Mouse (Mus musculus) CH12.LX (cell line): ENCODE results near the gene Dntt. TPM values are rescaled to one million over a fixed set of nuclear protein-coding genes. Genes with fewer than 3 reads are reported as not detected.

Experiments
- DNase-seq: peaks from one replicate; pipeline ENCODE4 v3.0.0-alpha.2; 2013; ENCODE audit errors: extremely low read depth
- H3K27ac ChIP-seq: 2 replicates; pipeline ENCODE4 v1.5.1; 2012; ENCODE audit warnings: low read depth, mild to moderate bottlenecking, control low read depth, moderate library complexity; ENCODE audit not compliant: insufficient read depth
- H3K27me3 ChIP-seq: replicated peaks from 2 replicates; pipeline ENCODE3; 2012; ENCODE audit warnings: inconsistent platforms
- H3K36me3 ChIP-seq, 2 experiments: replicated peaks in 1 of 2; 2 replicates each; pipeline versions ENCODE3 to v1.6.1; 2012; ENCODE audit warnings: inconsistent platforms in 1 of 2, low read length in 1 of 2, mild to moderate bottlenecking in 1 of 2, mixed read lengths in 1 of 2, moderate library complexity in 1 of 2; ENCODE audit not compliant: control insufficient read depth in 1 of 2, insufficient read depth in 1 of 2
- H3K4me1 ChIP-seq, 2 experiments: 2 replicates each; pipeline ENCODE4 v1.6.1; 2012; ENCODE audit warnings: inconsistent platforms in 1 of 2, moderate library complexity in 1 of 2; ENCODE audit not compliant: insufficient read depth in 2 of 2, control insufficient read depth in 1 of 2
- H3K4me2 ChIP-seq: 2 replicates; pipeline ENCODE4 v1.6.1; 2012; ENCODE audit warnings: low read depth, mild to moderate bottlenecking, control low read depth; ENCODE audit not compliant: poor library complexity, insufficient read depth, severe bottlenecking
- H3K4me3 ChIP-seq, 3 experiments: fragments of 150-350 bp in 1 of 3; sonication (generic) in 1 of 3; replicated peaks in 1 of 3; 2 replicates each; pipeline versions ENCODE3 to v1.5.1; 2011 to 2012; ENCODE audit warnings: low read depth in 2 of 3, low read length in 2 of 3, mild to moderate bottlenecking in 2 of 3, moderate library complexity in 2 of 3, control low read depth in 1 of 3, improper control_type of control experiment in 1 of 3, inconsistent platforms in 1 of 3, mixed read lengths in 1 of 3; ENCODE audit not compliant: poor library complexity in 1 of 3
- H3K79me2 ChIP-seq: replicated peaks from 2 replicates; pipeline ENCODE4 v1.6.1; 2012; ENCODE audit warnings: mild to moderate bottlenecking, moderate library complexity; ENCODE audit not compliant: control insufficient read depth, poor library complexity, insufficient read depth, severe bottlenecking; ENCODE audit errors: extremely low read depth
- H3K9ac ChIP-seq: 2 replicates; pipeline ENCODE4 v1.6.1; 2012; ENCODE audit warnings: low read depth, mild to moderate bottlenecking, control low read depth, moderate library complexity; ENCODE audit not compliant: insufficient read depth
- H3K9me3 ChIP-seq: replicated peaks from 2 replicates; pipeline ENCODE3; 2012; ENCODE audit warnings: low read length, inconsistent platforms, mixed read lengths
- BHLHE40 ChIP-seq: IDR thresholded peaks from 2 replicates; pipeline ENCODE4 v1.6.1; 2011; ENCODE audit warnings: mild to moderate bottlenecking, low read depth, low read length, improper control_type of control experiment
- CHD1 ChIP-seq: IDR thresholded peaks from 2 replicates; pipeline ENCODE4 v1.6.1; 2012; ENCODE audit warnings: low read depth, low read length, improper control_type of control experiment, inconsistent platforms
- CHD2 ChIP-seq: IDR thresholded peaks from 2 replicates; pipeline ENCODE4 v1.6.1; 2011; ENCODE audit warnings: low read length, improper control_type of control experiment
- CTCF ChIP-seq, 2 experiments: IDR thresholded peaks in 1 of 2; conservative IDR thresholded peaks in 1 of 2; 2 replicates each; pipeline ENCODE4 v1.5.1; 2011 to 2012; ENCODE audit warnings: low read depth in 2 of 2, low read length in 2 of 2, improper control_type of control experiment in 1 of 2, inconsistent platforms in 1 of 2, mild to moderate bottlenecking in 1 of 2, moderate library complexity in 1 of 2
- E2F4 ChIP-seq: IDR thresholded peaks from 2 replicates; pipeline ENCODE4 v1.6.1; 2011; ENCODE audit warnings: low read depth, low read length, improper control_type of control experiment; ENCODE audit not compliant: insufficient replicate concordance
- EP300 ChIP-seq: IDR thresholded peaks from 2 replicates; pipeline ENCODE4 v1.6.1; 2011; ENCODE audit warnings: low read length, improper control_type of control experiment
- ETS1 ChIP-seq: conservative IDR thresholded peaks from 2 replicates; pipeline ENCODE4 v1.6.1; 2012; ENCODE audit warnings: low read depth, mild to moderate bottlenecking, inconsistent platforms, low read length, improper control_type of control experiment, moderate library complexity
- GABPA ChIP-seq: IDR thresholded peaks from 2 replicates; pipeline ENCODE4 v1.6.1; 2012; ENCODE audit warnings: low read depth, low read length, improper control_type of control experiment, inconsistent platforms; ENCODE audit not compliant: insufficient replicate concordance
- JUN ChIP-seq: IDR thresholded peaks from 2 replicates; pipeline ENCODE4 v1.6.1; 2011; ENCODE audit warnings: low read depth, mild to moderate bottlenecking, low read length, improper control_type of control experiment, moderate library complexity; ENCODE audit not compliant: insufficient read depth
- MAFK ChIP-seq: IDR thresholded peaks from 2 replicates; pipeline ENCODE4 v1.6.1; 2011; ENCODE audit warnings: low read length, improper control_type of control experiment; ENCODE audit not compliant: insufficient replicate concordance
- MAZ ChIP-seq: IDR thresholded peaks from 2 replicates; pipeline ENCODE4 v1.6.1; 2012; ENCODE audit warnings: low read depth, mild to moderate bottlenecking, inconsistent platforms, low read length, improper control_type of control experiment, moderate library complexity
- MEF2A ChIP-seq: IDR thresholded peaks from 2 replicates; pipeline ENCODE4 v1.6.1; 2014; ENCODE audit warnings: low read depth, mild to moderate bottlenecking, inconsistent platforms, low read length, improper control_type of control experiment, borderline replicate concordance
- MXI1 ChIP-seq: IDR thresholded peaks from 2 replicates; pipeline ENCODE4 v1.6.1; 2011; ENCODE audit warnings: mild to moderate bottlenecking, low read depth, low read length, improper control_type of control experiment
- POLR2A ChIP-seq: IDR thresholded peaks from 2 replicates; pipeline ENCODE4 v1.6.1; 2011; ENCODE audit warnings: low read depth, mild to moderate bottlenecking, improper control_type of control experiment, low read length
- TCF12 ChIP-seq: IDR thresholded peaks from 2 replicates; pipeline ENCODE4 v1.6.1; 2014; ENCODE audit warnings: low read depth, mild to moderate bottlenecking, inconsistent platforms, low read length, improper control_type of control experiment
- USF2 ChIP-seq: conservative IDR thresholded peaks from 2 replicates; pipeline ENCODE4 v1.6.1; 2011; ENCODE audit warnings: low read depth, low read length, improper control_type of control experiment
- ZC3H11A ChIP-seq: IDR thresholded peaks from 2 replicates; pipeline ENCODE4 v1.6.1; 2012; ENCODE audit warnings: low read depth, mild to moderate bottlenecking, inconsistent platforms, low read length, improper control_type of control experiment
- ZNF384 ChIP-seq: IDR thresholded peaks from 2 replicates; pipeline ENCODE4 v1.6.1; 2012; ENCODE audit warnings: low read depth, low read length, improper control_type of control experiment, inconsistent platforms
- dilution Hi-C: fragments of 300-500 bp; cut with MboI; formaldehyde crosslinking; loops from 2 replicates; pipeline ENCODE4 v1.14.3; 2020; ENCODE audit warnings: low sequenced_read_pairs; ENCODE audit not compliant: extremely low pct_unique_long_range_greater_than_20kb, extremely low pct_ligation_motif_present
- in situ Hi-C: fragments of 300-500 bp; cut with MboI; formaldehyde crosslinking; loops from 3 replicates; pipeline ENCODE4 v1.14.3; 2019; ENCODE audit warnings: low sequenced_read_pairs, low pct_ligation_motif_present, low pct_unique_long_range_greater_than_20kb, mixed read lengths
- polyA plus RNA-seq: library from polyadenylated mRNA; unstranded; fragments of >175 nt; gene quantifications from 2 replicates; pipeline ENCODE4 v1.2.1, GENCODE M21; 2012; ENCODE audit warnings: low read depth; ENCODE audit not compliant: insufficient read length
- total RNA-seq, 2 experiments: library from RNA; depleted of rRNA; stranded (reverse); fragments of 300-350 nt in 1 of 2; fragments of >200 nt in 1 of 2; gene quantifications; 2 replicates each; pipeline ENCODE4 v1.2.3; 2012 to 2014

Dntt gene
- total and polyA plus RNA-seq, 3 experiments, result 0.13 TPM; not detected in 2

- TF ChIP-seq EP300 (no peak), MEF2A (no peak)
- TF ChIP-seq, all 38 proteins: peak for 3
Measured at GRCm38 (mm10) chr19:41104922-41105321, 75.8 kb downstream of the Dntt start (continued).

GRCm38 (mm10) chr19:41107530-41107929 is 78.5 kb downstream of the Dntt start:
- in situ Hi-C loops, result no loop called here

GRCm38 (mm10) chr19:41108666-41109065 is 79.6 kb downstream of the Dntt start:
- peaks cover 14% of the 10 kb centered on the region for H3K27me3 ChIP-seq
- in situ Hi-C loops, result no loop called here
- H3K9ac ChIP-seq, result no peak overlapping the region
- no peak overlapping the region for H3K4me2 ChIP-seq
- no peak overlapping the region for H3K27ac ChIP-seq
- H3K4me1 ChIP-seq, result peaks cover 0 to 6% of the 10 kb centered on the region in 2 experiments; a peak in 1 of 4 replicates
- H3K9me3 ChIP-seq, result no peaks in the 10 kb centered on the region
- no peak overlapping the region for H3K4me3 ChIP-seq
- H3K79me2 ChIP-seq, result no peaks in the 10 kb centered on the region
- TF ChIP-seq GABPA, result no peak
- dilution Hi-C loops, result no loop called here
- no peaks in the 10 kb centered on the region for H3K36me3 ChIP-seq
- DNase-seq, result no peak

More at GRCm38 (mm10) chr19:41107530-41107929, 78.5 kb downstream of the Dntt start:
- H3K4me1 ChIP-seq, result peaks cover 0 to 6% of the 10 kb centered on the region in 2 experiments; a peak in 1 of 4 replicates
- dilution Hi-C loops, result no loop called here
- H3K9me3 ChIP-seq, result no peaks in the 10 kb centered on the region
- TF ChIP-seq CHD2 (no peak), CTCF (conservative IDR thresholded peaks at IDR 0.05 in 1 of 2, IDR thresholded peaks at IDR 0.05 in 1 of 2; ENCODE audit: low read depth in 2 of 2, low read length in 2 of 2) (no peak), E2F4 (no peak), USF2 (no peak), ZNF384 (no peak), MAZ (no peak), CHD1 (no peak), POLR2A (no peak), ZC3H11A (no peak), ETS1 (no peak), BHLHE40 (no peak), MEF2A (no peak), MAFK (no peak), JUN (no peak), TCF12 (no peak), MXI1 (no peak)
- H3K4me3 ChIP-seq, result no peak overlapping the region
- DNase-seq, result no peak
- H3K27ac ChIP-seq, result no peak overlapping the region
- no peak overlapping the region for H3K4me2 ChIP-seq
- H3K36me3 ChIP-seq, result no peaks in the 10 kb centered on the region
- H3K9ac ChIP-seq, result no peak overlapping the region
- peaks cover 14% of the 10 kb centered on the region for H3K27me3 ChIP-seq
- no peaks in the 10 kb centered on the region for H3K79me2 ChIP-seq

Other genes with a start within 250 kb of the Dntt start
- 4.2 and 4.3 TPM in 2 replicates for gene Ccnj, start 198.0 kb upstream of the Dntt start, total RNA-seq (2012; rRNA removed)
- gene Ccnj, start 198.0 kb upstream of the Dntt start, total RNA-seq (2014; rRNA removed), result 4.2 and 4.7 TPM in 2 replicates
- gene Ccnj, start 198.0 kb upstream of the Dntt start, polyA plus RNA-seq, result 7.5 and 8.6 TPM in 2 replicates
- gene Zfp518a, start 134.6 kb upstream of the Dntt start, total RNA-seq (2012; rRNA removed), result 5.4 and 5.9 TPM in 2 replicates
- 19.7 and 23.4 TPM in 2 replicates for gene Zfp518a, start 134.6 kb upstream of the Dntt start, total RNA-seq (2014; rRNA removed)
- gene Zfp518a, start 134.6 kb upstream of the Dntt start, polyA plus RNA-seq, result 10.0 and 11.6 TPM in 2 replicates
- 86.8 and 142 TPM in 2 replicates for gene Blnk, start 34.7 kb upstream of the Dntt start, total RNA-seq (2012; rRNA removed)
- gene Blnk, start 34.7 kb upstream of the Dntt start, total RNA-seq (2014; rRNA removed), result 101 and 108 TPM in 2 replicates
- gene Blnk, start 34.7 kb upstream of the Dntt start, polyA plus RNA-seq, result 259 and 284 TPM in 2 replicates
- not detected in 2 replicates for gene Opalin, start 47.8 kb downstream of the Dntt start, total RNA-seq (2012; rRNA removed)
- not detected in 2 replicates for gene Opalin, start 47.8 kb downstream of the Dntt start, total RNA-seq (2014; rRNA removed)
- gene Opalin, start 47.8 kb downstream of the Dntt start, polyA plus RNA-seq, result not detected in 2 replicates
- gene Tll2, start 177.6 kb downstream of the Dntt start, total RNA-seq (2012; rRNA removed), result not detected in 2 replicates
- not detected in 2 replicates for gene Tll2, start 177.6 kb downstream of the Dntt start, total RNA-seq (2014; rRNA removed)
- gene Tll2, start 177.6 kb downstream of the Dntt start, polyA plus RNA-seq, result not detected in 2 replicates
- 137 and 162 TPM in 2 replicates for gene Tm9sf3, start 234.7 kb downstream of the Dntt start, total RNA-seq (2012; rRNA removed)
- 294 and 332 TPM in 2 replicates for gene Tm9sf3, start 234.7 kb downstream of the Dntt start, total RNA-seq (2014; rRNA removed)
- gene Tm9sf3, start 234.7 kb downstream of the Dntt start, polyA plus RNA-seq, result 175 and 182 TPM in 2 replicates